Mouse (Mus musculus): ENCODE measurements around the gene Ppm1f. TPM values are rescaled to one million over a fixed set of nuclear protein-coding genes. Genes with fewer than 3 reads are reported as not detected.

The Ppm1f gene
- polyA plus RNA-seq, 1 experiment from 2014 or later, result 31.3 TPM

Other genes starting within 250 kb of the Ppm1f start
- gene Olfr19, start 220.1 kb upstream of the Ppm1f start, polyA plus RNA-seq (2016; fragmentation: Nextera tagmentation; extraction: Ambion mirVana), result not detected in 2 replicates
- 3.4 and 4.3 TPM in 2 replicates for gene Spag6l, start 67.0 kb upstream of the Ppm1f start, polyA plus RNA-seq (2016; fragmentation: Nextera tagmentation; extraction: Ambion mirVana)
- gene Igll1, start 32.5 kb upstream of the Ppm1f start, polyA plus RNA-seq (2016; fragmentation: Nextera tagmentation; extraction: Ambion mirVana), result 0.17 TPM in 1 of 2 replicates, not detected in the other
- 62.9 and 63.1 TPM in 2 replicates for gene Top3b, start 25.7 kb upstream of the Ppm1f start, polyA plus RNA-seq (2016; fragmentation: Nextera tagmentation; extraction: Ambion mirVana)
- gene Vpreb1, start 25.6 kb upstream of the Ppm1f start, polyA plus RNA-seq (2016; fragmentation: Nextera tagmentation; extraction: Ambion mirVana), result 0.66 and 1.9 TPM in 2 replicates
- gene Mapk1, start 86.9 kb downstream of the Ppm1f start, polyA plus RNA-seq (2016; fragmentation: Nextera tagmentation; extraction: Ambion mirVana), result 177 and 184 TPM in 2 replicates
- gene Ypel1, start 173.2 kb downstream of the Ppm1f start, polyA plus RNA-seq (2016; fragmentation: Nextera tagmentation; extraction: Ambion mirVana), result 95.0 and 98.6 TPM in 2 replicates
- gene Ppil2, start 214.8 kb downstream of the Ppm1f start, polyA plus RNA-seq (2016; fragmentation: Nextera tagmentation; extraction: Ambion mirVana), result 159 and 161 TPM in 2 replicates
- gene 2610318N02Rik, start 228.7 kb downstream of the Ppm1f start, polyA plus RNA-seq (2016; fragmentation: Nextera tagmentation; extraction: Ambion mirVana), result 66.0 and 66.3 TPM in 2 replicates
- 61.5 and 79.9 TPM in 2 replicates for gene Sdf2l1, start 235.9 kb downstream of the Ppm1f start, polyA plus RNA-seq (2016; fragmentation: Nextera tagmentation; extraction: Ambion mirVana)
- gene Ydjc, start 248.2 kb downstream of the Ppm1f start, polyA plus RNA-seq (2016; fragmentation: Nextera tagmentation; extraction: Ambion mirVana), result 21.4 and 23.0 TPM in 2 replicates

Data from neural tube, embryonic 12.5 days (tissue).